Mouse (Mus musculus): ENCODE measurements around the gene Gm20388.

DNA sequence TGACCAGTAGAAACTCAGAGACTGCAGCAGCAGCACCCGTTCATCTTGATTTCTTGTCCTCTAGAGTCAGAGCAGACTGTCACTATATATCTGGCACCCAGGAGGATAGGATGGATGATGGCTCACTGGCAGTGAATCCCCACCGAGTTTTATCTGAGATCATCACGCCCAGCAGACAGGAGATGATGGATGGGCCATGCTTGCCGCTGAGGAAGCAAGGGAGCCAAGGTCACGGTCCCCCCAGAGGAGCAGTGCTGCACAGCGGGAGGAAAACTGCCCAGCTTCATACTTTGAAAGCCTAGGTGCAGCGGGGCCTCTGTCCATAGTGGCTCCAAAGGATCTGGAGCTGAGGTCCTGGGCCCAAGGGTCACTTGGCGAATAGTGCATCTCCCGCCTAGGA lies 2122.1 kb downstream of the Gm20388 start:
- TF ChIP-seq POLR2A (IDR thresholded peaks at IDR 0.05; ENCODE audit: borderline replicate concordance, control insufficient read depth, low read depth, low read length) (no peak), CTCF (IDR thresholded peaks at IDR 0.05; ENCODE audit: control insufficient read depth, insufficient read depth, low read length) (no peak)

All from bone marrow, adult 2 months (tissue).